Mouse (Mus musculus) neural tube, embryonic 14.5 days (tissue): ENCODE measurements at regions not wholly inside any gene's neighbourhood (a gene's known extent, or its start where the extent isn't known, plus 50 kb on each side); places are given as distances from the start of the nearest gene placed in this dataset.
A peak's percentile ranks its signal among the peaks of the same experiment; 100 is the strongest.

ENCODE experiments used
- ATAC-seq: fragments of 200-750 bp; cut with Nextera tagmentation; 2 replicates; pipeline ENCODE4 v1.8.0; 2017; ENCODE audit warnings: low read depth, mild to moderate bottlenecking, moderate TSS enrichment, moderate library complexity
- H3K27ac ChIP-seq: fragments of 300-500 bp; sonication (generic); 2 replicates; pipeline ENCODE4 v1.5.1; 2014; ENCODE audit warnings: low read depth, mild to moderate bottlenecking, control low read depth, low read length, moderate library complexity, mixed read lengths
- H3K27me3 ChIP-seq: fragments of 300-500 bp; sonication (generic); 2 replicates; pipeline ENCODE4 v1.6.1; 2014; ENCODE audit warnings: low read length; ENCODE audit not compliant: control insufficient read depth, insufficient read depth
- H3K36me3 ChIP-seq: fragments of 300-500 bp; sonication (generic); 2 replicates; pipeline ENCODE4 v1.6.1; 2014; ENCODE audit warnings: low read length, mixed read lengths; ENCODE audit not compliant: control insufficient read depth, insufficient read depth
- H3K4me1 ChIP-seq: fragments of 300-500 bp; sonication (generic); 2 replicates; pipeline ENCODE4 v1.6.1; 2014; ENCODE audit warnings: low read length; ENCODE audit not compliant: control insufficient read depth, insufficient read depth
- H3K4me2 ChIP-seq: fragments of 300-500 bp; sonication (generic); 2 replicates; pipeline ENCODE4 v1.6.1; 2014; ENCODE audit warnings: mild to moderate bottlenecking, low read depth, low read length, control low read depth
- H3K4me3 ChIP-seq: fragments of 300-500 bp; sonication (generic); 2 replicates; pipeline ENCODE4 v1.5.1; 2014; ENCODE audit warnings: low read depth, low read length, control low read depth, mixed read lengths
- H3K9ac ChIP-seq: fragments of 300-500 bp; sonication (generic); replicated peaks from 2 replicates; pipeline ENCODE4 v1.6.1; 2014; ENCODE audit warnings: low read depth, mild to moderate bottlenecking, control low read depth, low read length, mixed read lengths
- H3K9me3 ChIP-seq: fragments of 300-500 bp; sonication (generic); 2 replicates; pipeline ENCODE4 v1.6.1; 2016; ENCODE audit warnings: low read length; ENCODE audit not compliant: control insufficient read depth
- WGBS: fragments of 180-500 bp; shearing (Covaris S2); extraction: QIAGEN DNeasy Blood & Tissue Kit; methylation state at CpG from one replicate; pipeline ENCODE4 v1.1.7; 2014; 5-methylcytosine and 5-hydroxymethylcytosine counted together

- WGBS = 100% methylated on average over 1 of the region's 1 CpGs
- Histone ChIP-seq H3K9ac (no peak overlapping the region), H3K27ac (no peak overlapping the region), H3K4me2 (no peak overlapping the region), H3K27me3 (no peaks in the 10 kb centered on the region), H3K36me3 (no peaks in the 10 kb centered on the region), H3K9me3 (no peaks in the 10 kb centered on the region), H3K4me3 (no peak overlapping the region), H3K4me1 (0 out of 2 replicates have a peak, but pooled peaks cover 3% of the 10 kb centered on the region)
- ATAC-seq = no peak
Measured at GRCm38 (mm10) chr11:22626407-22626806, 114.5 kb downstream of the Tmem17 start.

GRCm38 (mm10) chr11:22628497-22628896 lies 116.6 kb downstream of the Tmem17 start:
- H3K4me3 ChIP-seq = no peak overlapping the region
- WGBS = 83% methylated on average over 5 of the region's 5 CpGs
- ATAC-seq = no peak
- no peak overlapping the region for H3K9ac ChIP-seq
- H3K27ac ChIP-seq = no peak overlapping the region
- H3K36me3 ChIP-seq = no peaks in the 10 kb centered on the region
- no peaks in the 10 kb centered on the region for H3K27me3 ChIP-seq
- no peak overlapping the region for H3K4me2 ChIP-seq
- no peaks in the 10 kb centered on the region for H3K9me3 ChIP-seq
- 0 out of 2 replicates have a peak, but pooled peaks cover 3% of the 10 kb centered on the region for H3K4me1 ChIP-seq

- no peaks in the 10 kb centered on the region for H3K36me3 ChIP-seq
- H3K4me3 ChIP-seq = no peak overlapping the region
- no peak overlapping the region for H3K4me2 ChIP-seq
- 0 out of 2 replicates have a peak, but pooled peaks cover 3% of the 10 kb centered on the region for H3K4me1 ChIP-seq
- H3K9me3 ChIP-seq = no peaks in the 10 kb centered on the region
- no peak for ATAC-seq
- no peak overlapping the region for H3K27ac ChIP-seq
- WGBS = 80% methylated on average over 5 of the region's 5 CpGs
- no peak overlapping the region for H3K9ac ChIP-seq
- no peaks in the 10 kb centered on the region for H3K27me3 ChIP-seq
Measured at GRCm38 (mm10) chr11:22628979-22629378, 117.1 kb downstream of the Tmem17 start.

GRCm38 (mm10) chr11:22629581-22629980 lies 117.7 kb downstream of the Tmem17 start:
- Histone ChIP-seq H3K4me2 (peak overlapping the region; percentile 27; the same call in 1 of the 2 replicates), H3K9ac (no peak overlapping the region), H3K27ac (no peak overlapping the region), H3K27me3 (no peaks in the 10 kb centered on the region), H3K36me3 (no peaks in the 10 kb centered on the region), H3K9me3 (no peaks in the 10 kb centered on the region), H3K4me1 (0 out of 2 replicates have a peak, but pooled peaks cover 3% of the 10 kb centered on the region), H3K4me3 (no peak overlapping the region)
- ATAC-seq = no peak
- WGBS = 25% methylated on average over 13 of the region's 13 CpGs

- Histone ChIP-seq H3K27ac (no peak overlapping the region), H3K4me1 (0 out of 2 replicates have a peak, but pooled peaks cover 3% of the 10 kb centered on the region), H3K27me3 (no peaks in the 10 kb centered on the region), H3K9me3 (no peaks in the 10 kb centered on the region), H3K4me2 (peak overlapping the region; percentile 27; the same call in 1 of the 2 replicates), H3K36me3 (no peaks in the 10 kb centered on the region), H3K4me3 (no peak overlapping the region), H3K9ac (no peak overlapping the region)
- 74% methylated on average over 4 of the region's 4 CpGs for WGBS
- ATAC-seq = no peak
Measured at GRCm38 (mm10) chr11:22629991-22630390, 118.1 kb downstream of the Tmem17 start.

- Histone ChIP-seq H3K4me2 (no peak overlapping the region), H3K4me3 (no peak overlapping the region), H3K27ac (no peak overlapping the region), H3K4me1 (0 out of 2 replicates have a peak, but pooled peaks cover 3% of the 10 kb centered on the region), H3K9ac (no peak overlapping the region), H3K9me3 (no peaks in the 10 kb centered on the region), H3K36me3 (no peaks in the 10 kb centered on the region), H3K27me3 (no peaks in the 10 kb centered on the region)
- 76% methylated on average over 5 of the region's 5 CpGs for WGBS
- ATAC-seq = no peak
Measured at GRCm38 (mm10) chr11:22630982-22631381, 119.1 kb downstream of the Tmem17 start.

GRCm38 (mm10) chr11:22631606-22632313 lies 119.9 kb downstream of the Tmem17 start:
- 0 out of 2 replicates have a peak, but pooled peaks cover 3% of the 10 kb centered on the region for H3K4me1 ChIP-seq
- no peak overlapping the region for H3K27ac ChIP-seq
- no peaks in the 10 kb centered on the region for H3K27me3 ChIP-seq
- 13% methylated on average over 6 of the region's 6 CpGs for WGBS
- no peak overlapping the region; the same call in 1 of the 2 replicates for H3K9ac ChIP-seq
- peak overlapping the region; percentile 17; the same call in 1 of the 2 replicates for H3K4me2 ChIP-seq
- no peaks in the 10 kb centered on the region for H3K9me3 ChIP-seq
- ATAC-seq = peak; percentile 68
- no peak overlapping the region for H3K4me3 ChIP-seq
- H3K36me3 ChIP-seq = no peaks in the 10 kb centered on the region

- no peaks in the 10 kb centered on the region for H3K9me3 ChIP-seq
- H3K36me3 ChIP-seq = no peaks in the 10 kb centered on the region
- H3K4me2 ChIP-seq = no peak overlapping the region
- H3K9ac ChIP-seq = no peak overlapping the region
- H3K4me3 ChIP-seq = no peak overlapping the region
- H3K27ac ChIP-seq = no peak overlapping the region
- no peaks in the 10 kb centered on the region for H3K27me3 ChIP-seq
- ATAC-seq = no peak
- H3K4me1 ChIP-seq = 0 out of 2 replicates have a peak, but pooled peaks cover 3% of the 10 kb centered on the region
Measured at GRCm38 (mm10) chr11:22632314-22632700, 120.4 kb downstream of the Tmem17 start.

GRCm38 (mm10) chr11:22632988-22633387 lies 121.1 kb downstream of the Tmem17 start:
- no peak overlapping the region for H3K4me2 ChIP-seq
- no peaks in the 10 kb centered on the region for H3K36me3 ChIP-seq
- no peak for ATAC-seq
- H3K27ac ChIP-seq = no peak overlapping the region
- no peaks in the 10 kb centered on the region for H3K9me3 ChIP-seq
- no peak overlapping the region for H3K9ac ChIP-seq
- no peak overlapping the region for H3K4me3 ChIP-seq
- WGBS = 72% methylated on average over 5 of the region's 5 CpGs
- no peaks in the 10 kb centered on the region for H3K27me3 ChIP-seq
- H3K4me1 ChIP-seq = 0 out of 2 replicates have a peak, but pooled peaks cover 3% of the 10 kb centered on the region
